Mouse (Mus musculus) cerebellum, adult 11-12 months (tissue): ENCODE results near the gene Ppp1r27.

ENCODE experiments used
- DNase-seq: peaks from one replicate; pipeline ENCODE4 v3.0.0; 2022

The Ppp1r27 gene

DNA sequence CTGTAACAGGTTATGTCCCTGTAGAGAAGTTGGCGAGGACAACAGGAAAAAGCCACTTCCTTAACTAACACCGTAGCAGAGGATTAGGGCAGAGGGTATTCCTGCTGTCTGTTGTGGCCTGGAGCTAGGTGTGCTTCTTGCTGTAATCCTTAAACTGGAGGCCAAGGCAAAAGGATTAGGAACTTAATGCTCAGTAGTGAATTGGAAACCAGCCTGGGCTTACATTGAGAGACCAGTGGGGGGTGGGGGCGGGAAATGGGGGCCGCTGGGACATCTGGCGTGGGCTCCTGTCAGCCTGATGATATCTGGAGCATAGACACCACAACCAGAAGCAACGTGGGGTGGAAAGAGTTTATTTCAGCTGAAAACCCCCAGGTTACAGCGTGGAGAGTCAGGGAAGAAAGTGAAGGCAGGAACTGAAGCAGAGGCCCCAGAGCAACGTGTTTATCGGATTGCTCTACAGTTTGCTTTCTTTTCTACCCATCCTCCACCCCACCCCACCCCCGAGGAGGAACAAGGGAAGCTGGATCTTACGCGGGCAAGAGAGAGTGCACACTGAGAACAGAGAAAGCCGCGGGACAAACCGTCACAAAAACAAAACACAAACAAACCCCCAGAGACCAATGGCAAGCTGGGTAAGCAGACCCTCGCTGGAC is 40.4 kb downstream of the Ppp1r27 start:
- DNase-seq, result no peak

DNA sequence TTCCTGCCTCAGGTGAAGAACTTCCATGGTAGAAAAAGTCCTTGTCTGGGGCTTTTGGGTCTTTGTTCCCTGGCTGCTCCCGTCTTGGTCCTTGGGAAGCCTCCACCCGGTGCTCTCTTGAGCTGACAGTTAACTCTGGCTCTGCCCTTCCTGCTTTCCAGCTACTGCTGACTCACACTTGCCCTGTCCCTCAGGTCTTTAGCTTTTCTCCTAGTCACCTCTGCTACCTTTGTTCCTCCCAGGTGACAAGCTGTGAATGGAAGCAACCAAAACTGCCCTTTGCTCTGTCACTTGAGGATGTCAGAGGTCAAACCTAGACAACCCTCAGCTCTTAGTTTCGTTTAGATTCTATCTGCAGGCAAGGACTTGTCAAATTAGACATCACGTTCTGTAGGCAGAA is 41.0 kb downstream of the Ppp1r27 start:
- no peak for DNase-seq

- DNase-seq, result no peak
Measured at GRCm38 (mm10) chr11:120508290-120508870, 42.6 kb downstream of the Ppp1r27 start.

- no peak for DNase-seq
Measured at GRCm38 (mm10) chr11:120507611-120508289, 43.2 kb downstream of the Ppp1r27 start.

DNA sequence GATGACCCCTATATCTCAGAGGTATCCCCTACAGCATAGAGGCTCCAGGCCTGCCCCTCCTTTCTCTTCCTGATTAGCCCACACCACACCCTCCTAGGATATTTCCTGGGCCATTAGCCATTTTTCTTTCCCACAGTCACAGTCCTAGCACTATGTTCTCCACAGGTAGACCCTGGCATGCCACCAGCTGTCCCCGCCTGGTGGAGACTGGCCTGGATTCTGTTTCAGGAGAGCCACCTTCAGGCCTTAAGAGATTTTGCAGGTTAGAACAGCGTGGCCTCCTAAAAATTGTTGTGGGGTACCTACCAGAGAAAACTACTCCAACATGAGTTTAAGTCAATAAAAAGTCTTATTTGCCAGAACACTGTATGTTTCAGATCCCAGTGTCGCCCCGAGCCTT is 44.0 kb downstream of the Ppp1r27 start:
- no peak for DNase-seq

GRCm38 (mm10) chr11:120505661-120506060 is 45.3 kb downstream of the Ppp1r27 start:
- DNase-seq, result no peak

GRCm38 (mm10) chr11:120501701-120502100 is 49.2 kb downstream of the Ppp1r27 start:
- DNase-seq, result no peak

DNA sequence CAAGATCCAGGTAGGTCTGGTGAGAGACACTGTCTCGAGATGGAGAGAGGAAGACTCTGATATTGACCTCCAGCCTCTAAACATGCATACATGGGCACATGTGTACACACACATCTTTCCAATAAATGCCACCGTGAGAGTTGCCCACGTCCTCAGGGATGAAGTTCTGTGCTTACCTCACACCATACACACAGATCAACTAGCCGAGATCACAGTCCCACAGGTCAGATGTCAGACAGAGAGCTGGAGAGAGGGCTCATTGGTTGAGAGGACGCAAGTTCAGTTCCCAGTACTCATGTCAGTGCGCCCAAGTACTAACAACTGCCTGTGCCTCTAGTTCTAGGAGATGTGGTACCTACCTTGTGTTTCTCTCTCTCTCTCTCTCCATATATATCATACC is 49.9 kb downstream of the Ppp1r27 start:
- DNase-seq, result no peak

DNA sequence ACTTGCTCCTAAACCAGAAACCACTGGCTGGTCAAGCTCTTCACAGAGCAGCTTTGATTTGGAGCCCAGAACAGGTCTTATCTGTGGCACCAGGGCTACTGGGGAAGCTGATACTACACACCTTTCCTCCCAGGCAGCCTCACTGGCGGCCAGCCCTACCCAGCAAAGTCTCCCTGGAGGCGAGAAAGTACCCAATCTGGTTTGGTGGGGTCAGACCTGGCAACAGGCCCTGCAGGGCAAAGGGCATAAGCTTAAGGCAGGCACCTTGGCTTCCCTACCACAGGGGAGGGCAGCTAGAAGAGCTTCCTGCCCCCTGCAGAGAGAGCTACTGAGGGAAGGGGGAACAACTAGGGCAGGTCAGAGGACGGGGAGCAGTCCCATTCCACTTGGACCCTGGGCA is 50.6 kb downstream of the Ppp1r27 start:
- DNase-seq, result no peak
